Mouse (Mus musculus): ENCODE data around the gene Kcnab1. TPM values are rescaled to one million over a fixed set of nuclear protein-coding genes. Genes with fewer than 3 reads are reported as not detected.

The Kcnab1 gene
- polyA plus RNA-seq (2016; fragmentation: Nextera tagmentation; extraction: Ambion mirVana): 3.3 and 3.6 TPM in 2 replicates

DNA sequence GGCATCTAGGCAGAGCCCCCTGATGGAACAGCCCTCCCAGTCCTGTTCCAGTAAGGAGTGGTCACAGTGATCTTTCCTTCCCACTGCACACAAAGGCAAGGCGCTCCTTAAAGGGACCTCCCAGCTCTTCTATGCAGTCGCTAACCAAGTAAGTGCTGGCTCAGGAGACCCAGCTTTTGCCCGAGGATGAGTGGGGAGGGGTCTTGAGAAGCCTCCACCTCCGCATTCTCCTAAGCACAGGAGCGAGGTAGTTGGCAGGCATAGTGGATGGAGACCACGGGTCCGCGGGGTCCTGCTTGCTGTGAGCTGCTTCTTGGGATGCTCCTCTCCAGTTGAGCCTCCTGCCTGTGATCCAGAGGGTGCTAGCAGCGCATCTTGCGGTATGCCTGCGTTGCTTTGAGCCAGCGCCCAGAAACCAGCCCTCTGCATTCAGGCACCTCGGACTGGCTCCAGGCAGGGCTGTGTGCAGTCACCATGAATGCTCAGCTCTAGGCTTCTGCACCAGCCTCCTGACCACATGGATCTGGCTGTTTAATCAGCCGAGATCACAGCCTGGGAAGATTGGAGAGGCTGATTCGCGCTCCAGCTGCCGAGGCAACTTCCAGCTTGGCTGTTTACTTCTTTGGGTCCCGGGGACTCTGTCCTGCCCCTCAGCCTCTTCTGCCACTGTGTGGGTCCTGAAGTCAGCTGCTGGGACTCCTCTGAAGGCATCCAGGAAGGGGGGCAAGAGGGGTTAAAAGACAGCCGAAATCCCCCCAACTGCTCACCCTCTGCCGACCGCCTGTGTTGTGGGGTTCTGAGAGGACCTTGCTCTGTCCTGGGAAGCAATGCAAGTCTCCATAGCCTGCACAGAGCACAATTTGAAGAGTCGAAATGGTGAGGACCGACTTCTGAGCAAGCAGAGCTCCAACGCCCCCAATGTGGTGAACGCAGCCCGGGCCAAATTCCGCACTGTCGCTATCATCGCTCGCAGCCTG, at the start of gene Kcnab1:
Gene Kcnab1, plus strand, starts transcription at position 440 of the 977 bp plus-strand sequence.
- Histone ChIP-seq H3K4me3 (replicated peaks) (peak within 1 kb of the TSS; percentile 44), H3K4me2 (peak within 1 kb of the TSS; percentile 89), H3K9me3 (no peaks in the 10 kb centered on the region), H3K27ac (no peak within 1 kb of the TSS), H3K27me3 (peaks cover 25% of the 10 kb centered on the region), H3K36me3 (replicated peaks) (no peaks in the 10 kb centered on the region), H3K4me1 (peaks cover 12% of the 10 kb centered on the region), H3K9ac (peak within 1 kb of the TSS; percentile 53)
- WGBS: under 1% methylated on average over 30 of the region's 30 CpGs
- peak; percentile 90 for ATAC-seq (ENCODE audit: low FRiP score)

DNA sequence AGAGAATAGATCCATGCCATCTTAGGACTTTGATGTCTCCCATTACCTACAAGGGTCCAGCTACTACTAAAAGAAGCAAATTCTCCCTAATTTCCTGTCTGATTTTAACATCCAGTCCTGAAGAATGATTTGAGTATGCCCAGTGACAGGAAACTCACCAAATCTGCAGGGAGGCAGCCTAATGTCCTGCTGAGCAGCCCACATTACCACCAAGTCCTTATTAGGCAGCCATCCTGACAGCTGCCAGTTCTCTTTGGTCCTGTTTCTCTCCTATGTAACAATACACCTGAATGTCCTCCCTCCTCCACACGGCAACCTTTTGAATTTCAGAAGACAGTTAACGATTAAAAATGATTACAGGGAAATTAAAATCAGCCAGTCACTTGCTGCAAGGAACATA, 20.9 kb upstream of the Kcnab1 start:
- Histone ChIP-seq H3K9me3 (0 out of 2 replicates have a peak, but pooled peaks cover 3% of the 10 kb centered on the region), H3K27me3 (no peaks in the 10 kb centered on the region), H3K27ac (no peak overlapping the region), H3K4me2 (no peak overlapping the region), H3K9ac (no peak overlapping the region), H3K4me3 (replicated peaks) (no peak overlapping the region), H3K36me3 (replicated peaks) (no peaks in the 10 kb centered on the region), H3K4me1 (no peaks in the 10 kb centered on the region)
- WGBS: 66% methylated on average over 2 of the region's 2 CpGs
- no peak for ATAC-seq (ENCODE audit: low FRiP score)

DNA sequence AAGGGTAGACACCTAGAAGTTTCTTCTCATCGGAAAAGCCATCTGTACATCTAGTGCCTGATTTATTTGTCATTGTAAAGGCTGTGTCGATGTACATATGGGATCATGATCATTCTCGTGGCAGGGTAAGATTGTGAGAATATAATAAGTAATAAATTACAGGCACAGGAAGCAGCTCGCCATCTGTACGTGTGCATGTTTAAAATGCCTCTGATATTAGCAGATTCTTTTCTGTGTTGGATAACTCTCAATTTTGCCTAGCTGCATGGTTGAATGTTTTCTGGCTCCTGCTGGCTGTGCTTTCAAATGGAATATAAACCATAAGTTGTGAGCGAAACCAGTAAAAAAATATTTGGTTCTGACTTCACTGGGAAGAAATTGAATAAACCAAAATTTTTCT, 5.1 kb upstream of the Kcnab1 start:
- no peak overlapping the region for H3K9ac ChIP-seq
- peaks cover 7% of the 10 kb centered on the region; the same call in 1 of the 2 replicates for H3K4me1 ChIP-seq
- no peak overlapping the region for H3K27ac ChIP-seq
- H3K4me3 ChIP-seq (replicated peaks): no peak overlapping the region
- WGBS: 86% methylated on average over 6 of the region's 6 CpGs
- H3K36me3 ChIP-seq (replicated peaks): no peaks in the 10 kb centered on the region
- H3K4me2 ChIP-seq: no peak overlapping the region
- H3K9me3 ChIP-seq: no peaks in the 10 kb centered on the region
- peaks cover 10% of the 10 kb centered on the region for H3K27me3 ChIP-seq
- ATAC-seq (ENCODE audit: low FRiP score): no peak

DNA sequence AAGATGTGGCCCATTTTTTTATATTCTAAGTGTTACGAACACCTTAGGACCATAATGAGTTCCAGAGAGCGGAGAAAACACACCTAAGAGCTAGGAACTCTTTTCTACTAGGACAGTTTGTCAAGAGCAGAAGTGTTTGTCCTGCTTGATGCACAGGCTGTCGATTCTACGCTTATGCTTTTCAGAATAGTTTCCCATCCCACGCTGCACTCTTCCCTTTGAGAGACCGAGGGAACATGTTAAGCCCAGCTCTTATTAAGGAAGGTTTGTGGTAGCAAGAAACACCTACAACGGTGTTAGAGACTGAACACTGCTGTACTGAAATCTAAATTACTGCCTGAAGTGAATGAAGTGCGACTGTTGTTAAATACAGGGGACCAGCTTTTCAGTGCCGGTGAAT, 1.0 kb downstream of the Kcnab1 start:
- Histone ChIP-seq H3K4me3 (replicated peaks) (peak overlapping the region; percentile 44; the same call in 1 of the 2 replicates), H3K27ac (no peak overlapping the region), H3K9me3 (no peaks in the 10 kb centered on the region), H3K4me1 (peaks cover 12% of the 10 kb centered on the region), H3K36me3 (replicated peaks) (no peaks in the 10 kb centered on the region), H3K4me2 (peak overlapping the region; percentile 89), H3K27me3 (peaks cover 25% of the 10 kb centered on the region), H3K9ac (no peak overlapping the region)
- WGBS: 74% methylated on average over 9 of the region's 9 CpGs
- ATAC-seq (ENCODE audit: low FRiP score): no peak

DNA sequence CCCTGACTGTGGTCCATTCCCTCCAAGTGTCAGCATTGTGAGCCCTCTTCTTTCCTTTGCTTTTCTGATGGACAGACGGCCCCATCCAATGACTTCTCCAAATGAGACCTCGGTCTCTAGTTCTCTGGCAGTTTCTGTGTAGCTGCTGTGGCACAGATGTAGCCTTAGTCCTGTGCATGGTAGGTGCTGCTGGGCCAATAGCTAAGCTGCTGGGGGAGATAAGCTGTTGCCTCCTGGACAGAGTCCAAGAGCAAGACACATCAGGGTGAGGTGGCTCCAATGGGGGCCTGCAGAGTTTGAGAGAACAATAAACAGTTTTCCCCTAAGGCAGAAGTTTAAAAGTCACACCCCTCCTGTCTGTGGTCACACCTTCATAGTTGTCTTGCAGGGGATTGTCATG, 2.0 kb downstream of the Kcnab1 start:
- no peak overlapping the region for H3K4me3 ChIP-seq (replicated peaks)
- WGBS: 83% methylated on average over 2 of the region's 2 CpGs
- ATAC-seq (ENCODE audit: low FRiP score): no peak

DNA sequence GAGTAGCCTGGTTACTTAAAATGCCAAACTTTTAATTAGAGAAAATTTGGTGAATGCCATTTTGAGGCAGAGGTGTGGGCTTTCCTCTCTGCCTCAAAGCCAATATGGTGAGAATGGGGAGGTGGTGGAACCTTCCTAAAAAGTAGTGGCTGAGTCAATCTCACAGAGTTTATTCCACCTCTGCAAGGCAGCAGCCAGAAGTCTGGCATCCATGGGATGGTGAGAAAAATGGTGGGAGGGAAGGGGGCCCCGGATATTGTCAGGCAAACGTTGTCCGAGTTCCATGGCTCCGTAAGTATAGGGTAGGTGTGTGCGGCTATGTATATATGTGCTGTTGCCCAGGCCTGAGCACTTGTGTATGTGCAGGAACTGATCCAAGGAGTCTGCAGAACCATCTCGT, 6.0 kb downstream of the Kcnab1 start:
- no peak overlapping the region for H3K4me3 ChIP-seq (replicated peaks)
- H3K4me2 ChIP-seq: no peak overlapping the region
- ATAC-seq (ENCODE audit: low FRiP score): no peak
- 90% methylated on average over 6 of the region's 6 CpGs for WGBS
- no peaks in the 10 kb centered on the region for H3K9me3 ChIP-seq
- no peaks in the 10 kb centered on the region for H3K36me3 ChIP-seq (replicated peaks)
- H3K9ac ChIP-seq: no peak overlapping the region
- no peaks in the 10 kb centered on the region for H3K4me1 ChIP-seq
- no peak overlapping the region for H3K27ac ChIP-seq
- H3K27me3 ChIP-seq: 0 out of 2 replicates have a peak, but pooled peaks cover 7% of the 10 kb centered on the region

More for the DNA sequence above, 2.0 kb downstream of the Kcnab1 start:
- Histone ChIP-seq H3K9me3 (no peaks in the 10 kb centered on the region), H3K36me3 (replicated peaks) (no peaks in the 10 kb centered on the region), H3K9ac (no peak overlapping the region), H3K27ac (no peak overlapping the region), H3K4me1 (peaks cover 12% of the 10 kb centered on the region), H3K4me2 (no peak overlapping the region), H3K27me3 (peaks cover 25% of the 10 kb centered on the region)

DNA sequence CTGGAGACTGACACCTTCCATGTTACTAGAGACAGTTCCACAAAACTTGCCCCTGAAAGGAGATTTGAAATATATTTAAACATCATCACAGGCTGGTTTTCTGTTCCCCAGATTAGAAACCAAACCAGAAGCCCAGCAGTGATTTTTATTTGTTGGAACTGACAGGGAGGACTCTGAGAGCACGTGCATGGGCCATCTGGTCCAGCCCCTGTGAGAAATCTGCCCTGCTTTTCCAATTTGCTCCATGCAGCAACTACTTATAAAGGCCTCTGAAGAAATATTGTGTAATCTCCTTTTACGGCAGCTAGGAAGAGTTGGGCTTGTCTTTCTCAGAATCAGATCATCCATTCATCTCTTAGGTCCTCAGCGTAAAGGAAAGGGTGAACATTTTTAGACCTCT, 7.8 kb downstream of the Kcnab1 start:
- Histone ChIP-seq H3K4me3 (replicated peaks) (no peak overlapping the region), H3K4me2 (no peak overlapping the region), H3K4me1 (no peaks in the 10 kb centered on the region), H3K27me3 (no peaks in the 10 kb centered on the region), H3K36me3 (replicated peaks) (no peaks in the 10 kb centered on the region), H3K9me3 (no peaks in the 10 kb centered on the region), H3K9ac (no peak overlapping the region), H3K27ac (no peak overlapping the region)
- WGBS: 82% methylated on average over 3 of the region's 3 CpGs
- no peak for ATAC-seq (ENCODE audit: low FRiP score)

DNA sequence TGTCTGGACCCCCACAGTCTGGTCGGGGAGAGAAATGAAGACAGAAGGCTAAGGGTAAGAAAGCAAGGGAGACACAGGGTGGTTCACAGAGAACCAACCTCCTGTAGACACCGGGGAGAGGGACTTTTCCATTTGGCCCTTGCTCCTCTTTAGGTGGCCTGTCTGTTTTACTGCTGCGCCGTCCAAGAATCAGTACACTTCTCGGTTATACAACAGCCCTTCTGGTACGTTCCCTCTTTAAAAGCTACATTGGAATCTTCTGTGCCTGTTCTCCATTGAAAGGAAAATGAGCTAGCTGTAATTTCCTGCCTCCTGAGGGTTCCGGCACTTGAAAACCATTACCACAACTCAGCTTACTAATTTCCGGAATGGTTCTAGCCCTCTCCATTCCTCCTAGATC, 8.2 kb downstream of the Kcnab1 start:
- no peaks in the 10 kb centered on the region for H3K4me1 ChIP-seq
- no peak overlapping the region for H3K4me2 ChIP-seq
- no peak for ATAC-seq (ENCODE audit: low FRiP score)
- H3K9me3 ChIP-seq: no peaks in the 10 kb centered on the region
- WGBS: 86% methylated on average over 8 of the region's 8 CpGs
- no peak overlapping the region for H3K27ac ChIP-seq
- H3K4me3 ChIP-seq (replicated peaks): no peak overlapping the region
- no peak overlapping the region for H3K9ac ChIP-seq
- no peaks in the 10 kb centered on the region for H3K36me3 ChIP-seq (replicated peaks)
- no peaks in the 10 kb centered on the region for H3K27me3 ChIP-seq

DNA sequence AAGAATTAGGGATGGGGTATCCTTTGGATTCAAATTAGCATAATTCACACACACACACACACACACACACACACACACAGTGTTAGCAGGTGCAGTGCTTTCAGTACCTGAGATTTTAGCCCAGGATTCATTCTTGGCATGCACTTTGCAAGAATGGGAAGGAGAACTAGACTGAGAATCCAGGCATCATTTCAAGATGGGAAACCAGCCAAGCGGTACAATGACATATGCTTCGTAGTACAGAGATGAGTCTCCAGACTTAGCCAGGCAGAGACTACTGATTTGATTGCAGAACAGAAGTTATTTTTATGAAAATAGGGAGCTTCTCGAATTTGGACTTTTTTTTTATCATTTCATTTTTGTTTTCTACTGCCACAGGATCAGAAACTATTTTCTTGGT, 15.8 kb downstream of the Kcnab1 start:
- no peak for ATAC-seq (ENCODE audit: low FRiP score)

DNA sequence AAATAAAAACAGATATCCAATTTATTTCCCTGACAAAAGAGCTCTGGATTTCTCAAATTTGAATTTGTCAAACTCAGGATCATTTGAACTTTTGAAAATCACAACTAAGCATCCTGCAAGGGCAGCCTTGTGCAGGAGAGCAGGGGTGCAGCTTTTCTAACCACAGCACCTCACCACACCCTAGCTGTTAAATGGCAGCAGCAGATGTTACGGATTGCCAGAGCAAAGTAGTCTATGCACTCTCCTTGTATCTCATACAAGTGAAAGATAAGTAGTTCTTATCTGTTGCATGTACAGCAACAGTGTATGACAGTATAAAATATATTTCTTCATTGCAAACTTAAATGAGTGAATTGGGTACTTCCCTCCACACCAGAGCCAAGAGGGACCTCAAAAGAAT, 20.4 kb downstream of the Kcnab1 start:
- ATAC-seq (ENCODE audit: low FRiP score): no peak
- no peak overlapping the region for H3K27ac ChIP-seq
- H3K4me1 ChIP-seq: no peaks in the 10 kb centered on the region
- no peaks in the 10 kb centered on the region for H3K36me3 ChIP-seq (replicated peaks)
- H3K4me3 ChIP-seq (replicated peaks): no peak overlapping the region
- no peak overlapping the region for H3K9ac ChIP-seq
- H3K9me3 ChIP-seq: no peaks in the 10 kb centered on the region
- no peaks in the 10 kb centered on the region for H3K27me3 ChIP-seq
- 95% methylated on average over 1 of the region's 1 CpGs for WGBS
- H3K4me2 ChIP-seq: no peak overlapping the region

More for the DNA sequence above, 15.8 kb downstream of the Kcnab1 start:
- 88% methylated on average over 3 of the region's 3 CpGs for WGBS
- H3K9ac ChIP-seq: no peak overlapping the region
- H3K4me3 ChIP-seq (replicated peaks): no peak overlapping the region
- H3K4me1 ChIP-seq: no peaks in the 10 kb centered on the region
- no peak overlapping the region for H3K4me2 ChIP-seq
- H3K36me3 ChIP-seq (replicated peaks): no peaks in the 10 kb centered on the region
- no peaks in the 10 kb centered on the region for H3K9me3 ChIP-seq
- H3K27me3 ChIP-seq: no peaks in the 10 kb centered on the region
- no peak overlapping the region for H3K27ac ChIP-seq

DNA sequence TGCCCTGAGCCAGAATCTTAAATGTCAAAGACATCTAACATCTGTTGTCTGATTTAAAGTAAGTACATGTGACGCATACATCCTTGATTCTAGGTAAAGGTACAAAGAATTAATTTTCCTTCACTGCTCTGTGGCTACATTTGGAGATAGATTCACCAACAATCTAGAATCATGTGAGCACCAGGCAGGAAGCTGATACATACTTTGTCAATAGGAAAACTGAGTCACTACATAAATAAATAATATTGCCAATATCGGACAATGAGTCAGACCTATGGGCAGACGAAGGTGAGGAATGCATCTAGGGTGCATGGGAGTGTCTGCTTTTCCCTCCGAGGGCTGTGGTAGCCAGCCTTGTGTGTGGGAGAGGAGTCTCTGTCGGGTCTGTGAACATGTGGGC, 25.7 kb downstream of the Kcnab1 start:
- no peak for ATAC-seq (ENCODE audit: low FRiP score)
- H3K4me3 ChIP-seq (replicated peaks): no peak overlapping the region
- H3K4me2 ChIP-seq: no peak overlapping the region
- H3K36me3 ChIP-seq (replicated peaks): no peaks in the 10 kb centered on the region
- no peaks in the 10 kb centered on the region for H3K4me1 ChIP-seq
- no peak overlapping the region for H3K9ac ChIP-seq
- WGBS: 83% methylated on average over 5 of the region's 5 CpGs
- no peaks in the 10 kb centered on the region for H3K27me3 ChIP-seq
- H3K27ac ChIP-seq: no peak overlapping the region
- no peaks in the 10 kb centered on the region for H3K9me3 ChIP-seq

DNA sequence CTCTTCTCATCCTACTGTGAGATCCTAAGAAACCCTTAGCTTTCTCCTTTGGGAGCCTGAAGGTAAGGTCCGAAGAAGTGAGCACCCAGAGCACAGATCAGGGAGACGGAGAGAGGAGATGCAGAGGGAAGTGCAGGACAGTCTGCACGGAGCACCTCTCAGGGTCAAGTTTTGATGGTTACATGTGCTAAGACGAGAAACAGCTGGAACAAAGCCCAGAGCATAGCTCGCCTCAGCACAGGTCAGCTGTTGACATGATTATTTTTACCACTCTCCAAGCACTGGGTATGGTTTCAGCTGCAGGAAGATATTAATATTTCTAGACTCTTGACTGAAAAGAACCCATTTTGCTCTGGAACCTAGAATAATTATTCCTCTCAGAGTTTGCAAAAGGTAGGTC, 27.7 kb downstream of the Kcnab1 start:
- Histone ChIP-seq H3K36me3 (replicated peaks) (no peaks in the 10 kb centered on the region), H3K27me3 (no peaks in the 10 kb centered on the region), H3K4me2 (no peak overlapping the region), H3K4me1 (no peaks in the 10 kb centered on the region), H3K4me3 (replicated peaks) (no peak overlapping the region), H3K27ac (no peak overlapping the region), H3K9ac (no peak overlapping the region), H3K9me3 (no peaks in the 10 kb centered on the region)
- no peak for ATAC-seq (ENCODE audit: low FRiP score)
- WGBS: 87% methylated on average over 5 of the region's 5 CpGs

DNA sequence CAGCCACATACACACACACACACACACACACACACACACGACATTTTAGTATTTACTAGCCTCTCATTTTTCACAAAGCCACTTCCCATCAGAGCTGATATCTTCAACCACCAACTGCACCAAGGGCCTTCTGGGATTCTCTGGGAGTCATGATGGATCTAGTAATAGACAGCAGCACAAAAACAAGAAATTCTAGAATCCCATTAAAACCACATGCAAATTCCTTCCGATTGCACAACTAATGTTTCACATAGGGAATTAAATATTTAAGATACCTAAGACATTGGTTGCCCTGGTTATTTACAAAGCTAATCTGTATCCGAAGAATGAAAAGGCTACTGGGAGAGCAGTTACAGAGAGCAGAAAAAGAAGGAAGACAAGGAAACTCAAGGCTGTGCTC, 29.6 kb downstream of the Kcnab1 start:
- Histone ChIP-seq H3K27me3 (no peaks in the 10 kb centered on the region), H3K4me1 (no peaks in the 10 kb centered on the region), H3K4me2 (no peak overlapping the region), H3K27ac (no peak overlapping the region), H3K9me3 (no peaks in the 10 kb centered on the region), H3K36me3 (replicated peaks) (no peaks in the 10 kb centered on the region), H3K4me3 (replicated peaks) (no peak overlapping the region), H3K9ac (no peak overlapping the region)
- WGBS: 92% methylated on average over 3 of the region's 3 CpGs
- ATAC-seq (ENCODE audit: low FRiP score): no peak

Data from forebrain, embryonic 12.5 days (tissue).